Mouse (Mus musculus) splenic B cell, adult 2 months (primary cell): ENCODE measurements at regions not wholly inside any gene's neighbourhood (a gene's known extent, or its start where the extent isn't known, plus 50 kb on each side); places are given as distances from the start of the nearest gene placed in this dataset.

Experiments
- DNase-seq: peaks from one replicate; pipeline ENCODE4 v3.0.0-alpha.2; 2011; ENCODE audit warnings: low read depth, low spot score
- H3K27me3 ChIP-seq: 2 replicates; pipeline ENCODE4 v1.6.1; 2012; ENCODE audit warnings: mild to moderate bottlenecking, low read length, moderate library complexity, mixed read lengths; ENCODE audit not compliant: control insufficient read depth, poor library complexity, insufficient read depth, severe bottlenecking
- H3K36me3 ChIP-seq: 2 replicates; pipeline ENCODE4 v1.6.1; 2012; ENCODE audit warnings: mild to moderate bottlenecking, low read length, moderate library complexity, mixed read lengths; ENCODE audit not compliant: control insufficient read depth, poor library complexity, insufficient read depth, severe bottlenecking

DNA sequence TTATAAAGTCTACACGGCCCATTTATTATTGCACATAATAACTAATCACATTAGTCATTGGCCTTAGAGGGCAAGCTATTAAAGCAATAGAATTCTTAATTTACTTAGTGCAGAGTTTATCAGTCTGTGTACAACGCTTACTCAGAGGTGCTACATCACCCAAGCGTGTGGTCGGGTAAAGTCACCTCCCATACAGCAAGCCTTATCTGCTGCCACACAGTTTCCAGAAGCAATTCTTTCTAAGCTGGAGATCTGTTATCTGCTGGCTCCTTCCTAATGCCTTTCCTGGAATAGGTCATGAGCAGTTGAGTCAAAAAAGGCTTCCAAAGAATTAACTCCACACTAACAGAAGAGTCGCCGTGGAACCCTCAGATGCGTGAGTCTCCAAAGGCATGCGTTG lies 371.4 kb upstream of the Runx1 start:
- Histone ChIP-seq H3K27me3 (no peaks in the 10 kb centered on the region), H3K36me3 (no peaks in the 10 kb centered on the region)
- DNase-seq, result no peak

DNA sequence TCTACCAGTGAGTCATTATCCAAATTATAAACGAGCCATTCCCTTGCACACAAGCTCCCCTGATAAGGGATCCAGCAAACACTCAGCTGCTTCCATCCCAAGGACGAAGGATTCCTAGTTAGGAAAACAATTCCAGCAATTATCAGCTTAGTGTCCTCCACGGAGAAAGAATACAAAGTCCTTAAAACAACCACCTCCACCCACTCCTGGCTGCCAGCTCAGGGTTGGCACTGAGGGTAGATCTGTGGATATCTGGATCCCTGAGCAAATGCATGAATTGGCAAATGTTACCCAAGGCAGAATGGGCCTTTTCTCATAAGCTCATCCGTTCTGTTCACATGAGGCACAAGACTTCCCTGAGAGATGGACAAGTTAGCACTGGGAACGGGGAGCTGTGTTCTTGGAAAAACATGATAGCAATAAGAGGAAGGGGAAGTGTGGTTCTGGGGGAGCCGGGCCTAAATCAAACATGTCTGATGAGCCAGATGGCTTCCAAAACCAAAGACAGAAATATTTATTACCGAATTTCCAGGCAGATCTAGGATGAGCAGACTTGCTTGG lies 368.1 kb upstream of the Runx1 start:
- H3K27me3 ChIP-seq, result no peaks in the 10 kb centered on the region
- no peaks in the 10 kb centered on the region for H3K36me3 ChIP-seq
- no peak for DNase-seq

DNA sequence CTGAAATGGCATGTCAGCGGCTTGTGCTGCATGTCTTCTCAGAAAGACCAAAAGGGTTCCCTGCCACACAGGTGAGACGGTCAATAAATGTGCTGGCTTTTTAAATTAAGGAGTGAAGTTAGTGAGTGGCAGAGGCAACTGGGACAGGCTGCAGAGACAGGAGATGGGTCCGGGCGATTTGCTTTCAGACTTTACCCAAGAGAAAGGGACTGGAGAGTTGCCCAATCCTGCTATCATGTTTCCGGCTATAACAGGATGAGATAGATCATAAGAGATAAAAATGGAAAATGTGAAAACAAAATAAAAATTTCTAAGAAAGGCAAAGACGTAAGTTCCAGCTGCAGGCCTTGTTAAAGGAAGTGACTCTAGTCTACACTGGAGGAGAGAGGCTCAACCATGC lies 367.3 kb upstream of the Runx1 start:
- Histone ChIP-seq H3K27me3 (no peaks in the 10 kb centered on the region), H3K36me3 (no peaks in the 10 kb centered on the region)
- DNase-seq, result no peak

DNA sequence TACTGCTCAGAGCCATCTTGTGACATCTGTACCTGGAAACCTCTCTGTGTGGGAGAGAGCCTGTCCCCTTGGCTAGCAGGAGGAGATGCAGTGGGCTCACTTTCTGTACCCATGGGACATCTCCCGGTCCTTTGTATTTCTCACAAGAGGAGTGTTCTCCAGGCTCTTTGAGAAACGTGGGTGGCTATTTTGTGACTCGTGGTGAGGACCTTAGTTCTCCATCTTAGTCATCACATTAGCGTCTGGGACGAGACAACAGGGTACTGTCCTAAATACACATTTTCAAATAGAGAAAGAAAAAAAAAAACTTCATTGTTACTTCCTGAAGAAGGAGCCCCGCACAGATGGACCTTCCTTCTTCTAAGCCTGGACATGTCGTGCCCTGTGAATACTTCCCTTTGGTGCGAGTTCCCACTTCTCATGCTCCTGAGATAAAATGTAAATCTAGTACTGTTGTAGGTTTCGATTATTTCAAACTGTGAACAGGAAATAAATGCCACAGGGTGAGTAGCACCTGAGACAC lies 366.8 kb upstream of the Runx1 start:
- Histone ChIP-seq H3K27me3 (no peaks in the 10 kb centered on the region), H3K36me3 (no peaks in the 10 kb centered on the region)
- no peak for DNase-seq

DNA sequence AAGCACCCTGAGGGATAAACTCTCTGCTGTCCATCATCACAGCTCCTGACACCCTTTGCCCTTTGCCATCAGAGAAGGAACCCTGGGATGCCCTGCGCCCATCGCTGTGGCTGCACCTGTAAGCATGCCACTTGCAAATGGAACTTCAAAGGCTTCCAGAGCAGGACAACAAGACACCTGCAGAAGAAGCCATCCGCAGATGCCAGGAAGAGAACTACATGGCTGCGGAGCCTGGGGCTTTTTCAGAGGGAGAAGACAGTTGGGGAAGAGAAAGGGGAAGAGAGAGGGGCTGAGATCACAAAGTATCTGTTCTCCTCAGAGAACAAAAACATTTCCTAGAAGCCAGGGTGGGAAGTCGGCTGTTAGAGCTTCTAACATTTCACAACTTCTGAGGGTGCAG lies 365.2 kb upstream of the Runx1 start:
- no peak for DNase-seq
- H3K36me3 ChIP-seq, result no peaks in the 10 kb centered on the region
- H3K27me3 ChIP-seq, result no peaks in the 10 kb centered on the region

DNA sequence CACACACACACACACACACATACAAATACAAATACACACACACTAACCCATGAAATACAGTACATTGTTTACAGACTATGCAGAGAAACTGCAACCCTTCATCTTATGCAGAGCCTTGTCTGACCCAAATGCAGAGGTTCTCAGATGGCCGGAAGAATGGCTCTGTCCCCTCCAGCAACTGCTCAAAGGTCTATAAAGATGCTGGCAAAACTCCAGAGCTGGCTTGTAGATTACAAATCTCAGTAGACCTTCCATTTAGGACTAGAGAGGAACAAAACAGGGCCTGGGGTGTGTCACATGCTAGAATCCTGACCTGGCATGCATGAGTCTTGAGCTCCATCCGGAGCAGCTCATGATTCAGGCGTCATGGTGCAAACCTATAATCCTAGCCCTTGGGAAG lies 364.4 kb upstream of the Runx1 start:
- no peaks in the 10 kb centered on the region for H3K27me3 ChIP-seq

DNA sequence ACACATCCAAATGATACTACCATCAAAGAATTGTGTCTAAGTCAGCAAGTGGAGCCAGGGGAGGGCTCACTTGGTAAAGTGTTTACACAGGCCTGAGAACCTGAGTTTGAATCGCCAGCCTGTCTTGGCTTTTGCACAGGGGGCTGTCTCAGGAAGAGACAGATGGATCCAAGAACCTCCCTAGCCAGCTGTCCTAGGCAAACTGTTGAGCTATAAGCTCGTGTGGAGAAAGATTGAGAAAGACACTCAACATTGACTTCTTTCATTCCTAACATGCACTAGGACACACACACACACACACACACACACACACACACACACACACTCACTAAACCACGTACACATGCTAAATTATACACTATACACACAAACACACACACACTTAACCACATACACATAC lies 363.9 kb upstream of the Runx1 start:
- no peaks in the 10 kb centered on the region for H3K36me3 ChIP-seq
- H3K27me3 ChIP-seq, result no peaks in the 10 kb centered on the region

More for the DNA sequence above, 364.4 kb upstream of the Runx1 start:
- DNase-seq, result no peak
- no peaks in the 10 kb centered on the region for H3K36me3 ChIP-seq

DNA sequence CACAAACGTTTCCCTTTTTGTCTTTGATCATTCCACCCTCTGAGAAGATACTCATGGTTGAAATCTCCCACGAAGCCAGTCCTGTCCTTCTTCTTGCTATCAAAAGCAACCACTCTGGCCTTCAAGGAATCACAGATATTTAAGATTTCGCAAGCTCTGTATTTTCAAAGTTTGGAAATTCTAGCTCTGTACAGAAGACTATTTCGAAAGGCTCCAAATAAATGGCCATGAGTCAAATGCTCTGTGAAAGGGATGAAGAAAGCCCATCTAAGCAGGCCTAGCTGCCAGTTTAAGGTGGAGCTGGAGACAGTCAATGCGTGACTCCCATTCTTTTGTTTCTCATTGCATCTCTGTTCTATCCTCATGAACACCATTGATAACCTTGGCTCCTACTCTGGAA lies 363.5 kb upstream of the Runx1 start:
- H3K27me3 ChIP-seq, result no peaks in the 10 kb centered on the region
- no peak for DNase-seq
- H3K36me3 ChIP-seq, result no peaks in the 10 kb centered on the region

More for the DNA sequence above, 363.9 kb upstream of the Runx1 start:
- no peak for DNase-seq

DNA sequence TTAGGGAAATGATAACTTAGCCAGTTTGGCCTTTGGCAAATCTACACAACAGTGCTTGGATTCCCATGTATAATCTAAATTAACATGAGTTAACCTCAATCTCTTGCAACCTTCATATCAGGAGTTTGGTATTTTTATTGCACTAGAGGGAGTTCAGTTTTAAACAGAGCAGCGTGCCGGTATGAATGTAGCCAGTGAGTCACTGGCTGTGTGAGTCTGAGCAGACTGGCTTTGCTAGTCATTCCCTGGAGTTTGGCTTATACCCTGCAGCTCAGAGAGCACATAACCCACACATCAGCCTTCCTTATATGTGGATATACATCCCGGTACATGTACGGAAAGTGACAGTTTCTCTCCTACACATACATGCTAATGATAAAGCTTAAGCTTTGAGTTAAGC lies 360.6 kb upstream of the Runx1 start:
- DNase-seq, result no peak
- Histone ChIP-seq H3K27me3 (no peaks in the 10 kb centered on the region), H3K36me3 (no peaks in the 10 kb centered on the region)

DNA sequence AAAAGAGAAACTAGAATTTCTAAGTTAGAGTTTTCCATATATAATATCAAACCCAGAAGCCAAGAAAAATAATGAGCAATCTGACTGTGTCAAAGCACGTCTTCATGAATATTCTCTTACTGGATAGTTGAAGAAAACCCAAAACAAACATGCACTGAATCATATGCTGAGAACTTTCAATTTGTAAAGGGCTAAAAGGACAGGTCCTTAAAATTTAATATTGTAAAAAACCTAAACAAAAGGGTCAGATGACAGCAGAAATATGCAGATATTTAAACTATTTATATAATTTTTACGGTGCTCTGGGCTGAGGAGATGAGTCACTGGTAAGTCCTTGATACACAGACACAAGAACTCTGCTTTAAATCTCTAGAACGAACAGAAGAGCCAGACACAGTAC lies 356.7 kb upstream of the Runx1 start:
- Histone ChIP-seq H3K36me3 (no peaks in the 10 kb centered on the region), H3K27me3 (no peaks in the 10 kb centered on the region)
- DNase-seq, result no peak

DNA sequence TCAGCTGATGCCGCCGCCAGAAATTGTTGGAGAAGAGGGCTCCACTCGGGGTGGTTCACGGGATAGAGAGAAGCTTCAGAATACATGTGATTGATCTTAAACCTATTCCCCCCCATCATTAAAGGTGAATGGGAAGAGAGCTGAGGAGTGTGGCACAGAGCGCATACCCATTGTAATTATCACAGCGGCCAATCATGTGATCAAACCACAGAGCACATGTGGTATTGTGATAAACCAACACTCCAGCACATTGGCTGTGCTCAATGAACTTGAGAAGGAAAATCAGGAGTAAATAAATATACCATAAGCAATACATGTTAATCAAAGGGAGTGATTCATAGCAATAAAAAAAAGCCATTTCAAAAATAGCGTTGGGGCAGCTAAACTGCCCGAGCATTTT lies 355.5 kb upstream of the Runx1 start:
- no peaks in the 10 kb centered on the region for H3K36me3 ChIP-seq
- no peak for DNase-seq
- H3K27me3 ChIP-seq, result no peaks in the 10 kb centered on the region

DNA sequence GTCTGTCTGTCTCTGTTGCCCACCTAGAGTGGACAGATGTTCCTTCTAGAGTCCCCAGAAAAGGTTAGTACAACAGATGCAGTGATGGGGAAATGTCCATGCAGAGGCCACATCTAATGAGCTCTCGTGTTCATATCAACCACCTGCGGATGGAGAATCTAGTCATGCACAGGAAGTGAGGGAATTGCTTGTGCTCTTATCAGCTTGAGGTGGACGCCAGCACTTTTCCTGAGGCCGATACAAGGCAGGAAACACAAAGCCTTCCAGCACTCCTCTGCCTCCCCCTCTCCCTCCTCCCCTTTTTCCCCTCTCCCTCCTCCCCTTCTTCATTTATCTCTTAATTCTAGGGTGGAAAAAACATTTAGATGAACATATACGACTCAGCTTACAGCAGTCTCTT lies 354.3 kb upstream of the Runx1 start:
- DNase-seq, result no peak
- Histone ChIP-seq H3K36me3 (no peaks in the 10 kb centered on the region), H3K27me3 (no peaks in the 10 kb centered on the region)

DNA sequence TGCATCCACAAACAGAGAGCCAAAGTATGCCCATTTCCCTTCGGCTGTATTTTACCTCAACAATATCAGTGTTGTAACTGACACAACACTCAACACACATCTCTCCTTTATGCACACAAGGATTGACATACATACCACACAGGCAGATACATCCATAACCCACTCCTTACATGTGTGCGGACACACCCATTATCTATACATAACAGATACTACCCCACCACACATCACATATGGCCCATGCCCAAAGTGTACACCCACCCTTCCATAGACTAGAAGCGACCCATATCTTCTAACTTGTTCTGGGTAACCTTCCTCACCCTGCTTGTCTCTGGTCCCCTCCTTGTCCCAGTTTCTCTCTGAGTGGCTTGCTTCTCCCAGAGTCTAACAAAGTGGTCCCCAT lies 340.7 kb upstream of the Runx1 start:
- DNase-seq, result no peak
- no peaks in the 10 kb centered on the region for H3K36me3 ChIP-seq
- no peaks in the 10 kb centered on the region for H3K27me3 ChIP-seq

DNA sequence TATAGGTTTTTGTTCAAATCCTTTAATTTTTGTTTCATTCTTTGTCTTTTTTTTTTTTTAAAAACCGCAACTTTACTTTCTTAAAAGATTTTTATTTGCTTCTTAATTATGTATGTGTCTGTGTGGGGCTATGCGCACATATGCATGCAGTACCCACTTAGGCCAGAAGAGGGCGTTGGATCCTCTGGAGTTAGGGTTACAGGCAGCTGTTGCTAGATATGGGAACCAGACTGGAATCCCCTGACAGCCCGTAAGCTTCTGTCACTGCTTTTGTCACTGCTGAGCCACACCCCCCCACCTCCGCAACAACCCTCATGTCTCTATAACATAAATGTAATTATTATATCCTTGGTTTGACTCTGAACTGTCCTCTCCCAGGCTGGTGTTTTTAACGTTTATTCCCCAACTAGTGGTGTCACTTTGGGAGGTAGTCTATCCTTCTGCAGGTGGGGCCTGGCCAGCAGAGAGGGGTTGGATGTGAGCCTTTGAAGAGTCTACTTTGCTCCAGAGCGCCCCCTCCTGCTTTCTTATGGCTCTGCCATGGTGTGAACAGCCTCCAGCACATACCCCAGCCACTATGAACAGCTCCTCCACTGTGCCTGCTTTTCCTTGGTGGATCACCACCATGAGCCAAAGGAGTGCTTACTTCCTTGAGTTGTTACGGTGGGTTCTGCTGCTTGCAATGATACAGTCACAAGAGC lies 332.7 kb upstream of the Runx1 start:
- DNase-seq, result peak; percentile 8
- Histone ChIP-seq H3K27me3 (no peaks in the 10 kb centered on the region), H3K36me3 (no peaks in the 10 kb centered on the region)

DNA sequence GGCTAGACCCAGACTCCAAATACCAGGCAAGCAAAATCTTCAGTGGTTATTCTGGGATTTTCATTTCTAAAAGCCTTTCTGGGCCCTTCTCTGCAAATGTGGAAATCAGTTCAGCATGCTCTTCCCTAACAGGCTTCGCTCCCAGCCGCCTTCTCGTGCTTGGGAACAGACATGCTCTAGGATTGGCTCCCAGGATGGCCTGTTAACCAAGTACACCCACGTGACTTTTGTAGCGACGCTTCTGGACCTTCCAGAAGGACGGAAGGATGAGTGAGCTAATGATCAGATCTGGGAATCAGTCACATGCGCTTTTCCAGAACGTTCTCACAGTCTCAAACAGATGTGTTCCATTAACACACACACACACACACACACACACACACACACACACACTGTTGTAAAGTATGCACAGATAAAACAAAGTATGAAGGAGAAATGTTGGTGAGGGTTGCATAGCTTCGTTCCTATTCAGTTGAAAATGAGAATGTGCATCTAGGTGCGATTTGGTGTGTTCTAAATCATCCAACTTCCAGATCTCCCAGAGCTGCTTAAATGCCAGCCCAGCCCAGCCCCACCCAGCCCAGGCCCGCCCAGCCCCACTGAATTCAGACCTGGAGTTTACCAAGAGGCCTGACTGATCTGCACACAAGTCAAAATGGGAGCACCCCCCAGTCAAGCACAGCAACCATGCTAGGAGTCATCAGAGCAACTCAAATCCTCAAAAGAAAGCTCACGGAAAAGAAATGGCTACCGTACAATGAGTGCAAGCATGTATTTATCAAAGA lies 327.8 kb upstream of the Runx1 start:
- DNase-seq, result no peak
- Histone ChIP-seq H3K27me3 (no peaks in the 10 kb centered on the region), H3K36me3 (no peaks in the 10 kb centered on the region)
